Mouse (Mus musculus): ENCODE results near the gene Adm2.

GRCm38 (mm10) chr15:89313359-89313758 lies 9.2 kb upstream of the Adm2 start:
- TF ChIP-seq CTCF (IDR thresholded peaks at IDR 0.05; ENCODE audit: control insufficient read depth, insufficient read depth, insufficient replicate concordance, low read depth, low read length) = no peak
- TF ChIP-seq POLR2A (IDR thresholded peaks at IDR 0.05; ENCODE audit: control insufficient read depth, low read depth, low read length) = no peak
